Mouse (Mus musculus): Measurements from ENCODE around the gene Cadm4. TPM values are rescaled to one million over a fixed set of nuclear protein-coding genes. Genes with fewer than 3 reads are reported as not detected.

Gene Cadm4
- polyA plus RNA-seq, 1 experiment: 2.7 TPM

- WGBS: 77% methylated on average over 12 of the region's 12 CpGs
- no peak for DNase-seq (ENCODE audit: low read depth, low spot score)
Measured at GRCm38 (mm10) chr7:24551985-24552759, 70.3 kb downstream of the Cadm4 start.

Other genes starting within 250 kb of the Cadm4 start
- gene Zfp109, start 244.5 kb upstream of the Cadm4 start, polyA plus RNA-seq (2012; rRNA removed): 0.78 and 1.2 TPM in 2 replicates
- 0.27 and 0.71 TPM in 2 replicates for gene Zfp108, start 227.2 kb upstream of the Cadm4 start, polyA plus RNA-seq (2012; rRNA removed)
- 1.0 and 1.3 TPM in 2 replicates for gene Zfp93, start 211.6 kb upstream of the Cadm4 start, polyA plus RNA-seq (2012; rRNA removed)
- 3.8 and 4.1 TPM in 2 replicates for gene Zfp61, start 180.8 kb upstream of the Cadm4 start, polyA plus RNA-seq (2012; rRNA removed)
- 2.1 and 3.1 TPM in 2 replicates for gene Zfp94, start 165.4 kb upstream of the Cadm4 start, polyA plus RNA-seq (2012; rRNA removed)
- gene Tescl, start 148.1 kb upstream of the Cadm4 start, polyA plus RNA-seq (2012; rRNA removed): 0.16 TPM in 1 of 2 replicates, not detected in the other
- gene Lypd5, start 132.8 kb upstream of the Cadm4 start, polyA plus RNA-seq (2012; rRNA removed): 0.04 TPM in 1 of 2 replicates, not detected in the other
- gene Kcnn4, start 111.8 kb upstream of the Cadm4 start, polyA plus RNA-seq (2012; rRNA removed): 76.3 and 90.9 TPM in 2 replicates
- 40.0 and 42.2 TPM in 2 replicates for gene Smg9, start 82.4 kb upstream of the Cadm4 start, polyA plus RNA-seq (2012; rRNA removed)
- gene Irgc1, start 29.7 kb upstream of the Cadm4 start, polyA plus RNA-seq (2012; rRNA removed): 0.84 TPM in 1 of 2 replicates, not detected in the other
- 10.6 and 11.6 TPM in 2 replicates for gene Plaur, start 19.5 kb upstream of the Cadm4 start, polyA plus RNA-seq (2012; rRNA removed)
- 6.7 and 7.4 TPM in 2 replicates for gene Zfp428, start 25.0 kb downstream of the Cadm4 start, polyA plus RNA-seq (2012; rRNA removed)
- gene AC161166.1, start 30.4 kb downstream of the Cadm4 start, polyA plus RNA-seq (2012; rRNA removed): not detected in 2 replicates
- 7.6 and 10.8 TPM in 2 replicates for gene Irgq, start 48.7 kb downstream of the Cadm4 start, polyA plus RNA-seq (2012; rRNA removed)
- gene Pinlyp, start 64.1 kb downstream of the Cadm4 start, polyA plus RNA-seq (2012; rRNA removed): 0.23 TPM in 1 of 2 replicates, not detected in the other
- 27.8 and 36.0 TPM in 2 replicates for gene Xrcc1, start 64.3 kb downstream of the Cadm4 start, polyA plus RNA-seq (2012; rRNA removed)
- 56.6 and 77.6 TPM in 2 replicates for gene Ethe1, start 105.5 kb downstream of the Cadm4 start, polyA plus RNA-seq (2012; rRNA removed)
- gene Zfp575, start 105.6 kb downstream of the Cadm4 start, polyA plus RNA-seq (2012; rRNA removed): 0.16 and 0.29 TPM in 2 replicates
- 4.1 and 4.8 TPM in 2 replicates for gene Phldb3, start 128.7 kb downstream of the Cadm4 start, polyA plus RNA-seq (2012; rRNA removed)
- 0.14 and 0.25 TPM in 2 replicates for gene Lypd3, start 154.5 kb downstream of the Cadm4 start, polyA plus RNA-seq (2012; rRNA removed)
- not detected in 2 replicates for gene Tex101, start 194.7 kb downstream of the Cadm4 start, polyA plus RNA-seq (2012; rRNA removed)
- gene BC049730, start 227.2 kb downstream of the Cadm4 start, polyA plus RNA-seq (2012; rRNA removed): not detected in 2 replicates
- gene Gm4763, start 244.9 kb downstream of the Cadm4 start, polyA plus RNA-seq (2012; rRNA removed): not detected in 2 replicates

Measured in large intestine, adult 2 months (tissue).